Mouse (Mus musculus): ENCODE results near the gene Rab11fip2. TPM values are rescaled to one million over a fixed set of nuclear protein-coding genes. Genes with fewer than 3 reads are reported as not detected.

Gene Rab11fip2
- 3.6 and 4.0 TPM in 2 replicates for polyA plus RNA-seq (2015; fragmentation: Nextera tagmentation; extraction: Ambion mirVana)

- H3K27me3 ChIP-seq (replicated peaks), result no peaks in the 10 kb centered on the region
- no peaks in the 10 kb centered on the region for H3K4me1 ChIP-seq (replicated peaks)
- H3K27ac ChIP-seq, result peak within 1 kb of the TSS; percentile 87
- H3K4me2 ChIP-seq (replicated peaks), result peak within 1 kb of the TSS; percentile 80
- ATAC-seq, result peak; percentile 99
- no peaks in the 10 kb centered on the region for H3K9me3 ChIP-seq
- H3K4me3 ChIP-seq (replicated peaks), result peak within 1 kb of the TSS; percentile 75
- under 1% methylated on average over 70 of the region's 72 CpGs for WGBS
- H3K9ac ChIP-seq, result peak within 1 kb of the TSS; percentile 87
- H3K36me3 ChIP-seq, result no peaks in the 10 kb centered on the region
Observed at GRCm38 (mm10) chr19:59943322-59943871, at the start of gene Rab11fip2. Rab11fip2 (minus strand) TSS chr19:59943654.

DNA sequence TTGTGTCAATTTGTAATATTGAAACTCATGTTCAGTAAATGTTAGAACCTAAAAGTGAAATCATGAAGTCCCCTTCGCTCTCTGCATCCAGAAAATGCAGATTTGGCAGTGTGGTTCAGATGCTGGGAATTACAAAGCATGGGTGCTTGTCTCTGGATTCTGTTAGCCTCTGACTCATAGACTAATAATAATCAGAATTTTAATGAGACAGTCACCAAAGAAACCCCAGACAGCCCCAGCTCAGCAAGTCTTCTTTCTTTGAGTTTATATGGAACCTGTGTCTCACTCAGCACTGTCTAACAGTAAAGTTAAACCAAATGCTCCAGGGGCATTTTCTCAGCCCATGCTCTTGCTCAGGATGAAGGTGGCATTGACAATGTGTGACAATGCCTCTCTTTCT lies 38.1 kb upstream of the Rab11fip2 start:
- Histone ChIP-seq H3K36me3 (no peaks in the 10 kb centered on the region), H3K4me3 (replicated peaks) (no peak overlapping the region), H3K4me2 (replicated peaks) (no peak overlapping the region), H3K4me1 (replicated peaks) (no peaks in the 10 kb centered on the region), H3K27ac (no peak overlapping the region), H3K9ac (no peak overlapping the region), H3K27me3 (replicated peaks) (no peaks in the 10 kb centered on the region), H3K9me3 (no peaks in the 10 kb centered on the region)
- ATAC-seq, result no peak
- 89% methylated on average over 1 of the region's 1 CpGs for WGBS

GRCm38 (mm10) chr19:59954936-59955335 lies 11.5 kb upstream of the Rab11fip2 start:
- ATAC-seq, result no peak
- Histone ChIP-seq H3K4me3 (replicated peaks) (no peak overlapping the region), H3K27me3 (replicated peaks) (no peaks in the 10 kb centered on the region), H3K9me3 (no peaks in the 10 kb centered on the region), H3K36me3 (no peaks in the 10 kb centered on the region), H3K4me2 (replicated peaks) (no peak overlapping the region), H3K4me1 (replicated peaks) (no peaks in the 10 kb centered on the region), H3K27ac (no peak overlapping the region), H3K9ac (no peak overlapping the region)
- 83% methylated on average over 3 of the region's 3 CpGs for WGBS

DNA sequence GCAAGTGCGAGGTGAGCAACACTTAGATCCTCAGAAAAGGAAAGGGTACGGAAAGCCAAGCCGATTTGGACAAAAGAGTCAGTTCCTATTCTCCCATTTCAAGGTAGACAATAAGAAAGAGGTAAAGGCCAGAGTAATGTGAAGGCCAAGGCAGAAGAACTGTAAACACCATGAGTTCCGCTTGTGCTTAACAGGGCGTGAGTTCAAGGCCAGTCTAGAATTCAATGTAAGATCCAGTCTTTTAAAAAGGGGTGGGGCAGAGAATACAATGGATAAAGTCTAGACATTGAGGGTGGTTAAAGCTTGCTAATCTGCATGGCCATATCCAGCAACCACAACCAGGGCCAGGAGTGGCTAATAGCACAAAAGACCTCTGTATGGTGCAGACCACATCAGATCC lies 6.3 kb upstream of the Rab11fip2 start:
- 76% methylated on average over 5 of the region's 5 CpGs for WGBS

DNA sequence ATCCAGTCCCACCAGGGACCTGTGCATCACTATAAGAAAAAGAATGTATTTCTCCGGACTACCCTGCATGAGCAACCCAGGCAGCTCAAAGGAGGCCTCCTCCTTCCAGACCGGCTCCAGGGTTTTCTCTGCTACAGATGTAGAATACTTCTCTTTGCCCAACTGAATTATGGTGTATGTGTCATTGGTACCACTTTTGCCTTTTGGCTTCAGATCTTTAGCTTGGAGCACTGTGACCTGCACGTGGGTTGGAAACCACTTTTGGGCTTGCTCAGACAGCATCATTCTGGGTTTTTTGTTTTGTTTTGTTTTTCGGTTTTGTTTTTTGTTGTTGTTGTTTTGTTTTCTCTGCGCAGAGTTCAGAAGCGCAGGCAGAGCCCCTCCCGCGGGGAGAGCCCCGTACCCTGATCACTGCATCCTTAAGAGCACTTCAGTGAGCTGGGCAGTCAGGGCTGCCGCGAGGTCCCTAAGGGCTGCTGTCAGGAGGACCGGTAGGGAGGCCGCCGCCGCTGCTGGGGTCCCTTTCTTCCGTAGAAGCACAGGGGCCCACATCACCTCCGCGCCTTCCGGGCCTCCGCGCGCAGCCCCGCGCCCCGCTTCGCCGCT lies 635 bp downstream of the Rab11fip2 start:
- peak overlapping the region; percentile 80 for H3K4me2 ChIP-seq (replicated peaks)
- no peaks in the 10 kb centered on the region for H3K9me3 ChIP-seq
- H3K4me3 ChIP-seq (replicated peaks), result peak overlapping the region; percentile 75
- H3K27me3 ChIP-seq (replicated peaks), result no peaks in the 10 kb centered on the region
- ATAC-seq, result peak; percentile 88
- 2% methylated on average over 27 of the region's 27 CpGs for WGBS
- H3K4me1 ChIP-seq (replicated peaks), result no peaks in the 10 kb centered on the region
- peak overlapping the region; percentile 87 for H3K9ac ChIP-seq
- H3K27ac ChIP-seq, result peak overlapping the region; percentile 87
- H3K36me3 ChIP-seq, result no peaks in the 10 kb centered on the region

More for the DNA sequence above, 6.3 kb upstream of the Rab11fip2 start:
- no peaks in the 10 kb centered on the region for H3K9me3 ChIP-seq
- no peak overlapping the region for H3K27ac ChIP-seq
- no peaks in the 10 kb centered on the region for H3K27me3 ChIP-seq (replicated peaks)
- no peak overlapping the region for H3K9ac ChIP-seq
- no peak for ATAC-seq
- no peak overlapping the region for H3K4me2 ChIP-seq (replicated peaks)
- no peaks in the 10 kb centered on the region for H3K4me1 ChIP-seq (replicated peaks)
- H3K36me3 ChIP-seq, result no peaks in the 10 kb centered on the region
- no peak overlapping the region for H3K4me3 ChIP-seq (replicated peaks)

- Histone ChIP-seq H3K4me2 (replicated peaks) (no peak overlapping the region), H3K27me3 (replicated peaks) (no peaks in the 10 kb centered on the region), H3K4me1 (replicated peaks) (no peaks in the 10 kb centered on the region), H3K27ac (no peak overlapping the region), H3K4me3 (replicated peaks) (no peak overlapping the region), H3K9ac (no peak overlapping the region), H3K9me3 (no peaks in the 10 kb centered on the region), H3K36me3 (no peaks in the 10 kb centered on the region)
- 81% methylated on average over 5 of the region's 5 CpGs for WGBS
- ATAC-seq, result no peak
Observed at GRCm38 (mm10) chr19:59939711-59940110, 3.7 kb downstream of the Rab11fip2 start.

GRCm38 (mm10) chr19:59932085-59932484 lies 11.4 kb downstream of the Rab11fip2 start:
- WGBS, result 93% methylated on average over 10 of the region's 10 CpGs
- Histone ChIP-seq H3K9me3 (no peaks in the 10 kb centered on the region), H3K36me3 (no peaks in the 10 kb centered on the region), H3K27me3 (replicated peaks) (no peaks in the 10 kb centered on the region), H3K4me1 (replicated peaks) (no peaks in the 10 kb centered on the region), H3K4me2 (replicated peaks) (no peak overlapping the region), H3K9ac (no peak overlapping the region), H3K4me3 (replicated peaks) (no peak overlapping the region), H3K27ac (no peak overlapping the region)
- ATAC-seq, result no peak

DNA sequence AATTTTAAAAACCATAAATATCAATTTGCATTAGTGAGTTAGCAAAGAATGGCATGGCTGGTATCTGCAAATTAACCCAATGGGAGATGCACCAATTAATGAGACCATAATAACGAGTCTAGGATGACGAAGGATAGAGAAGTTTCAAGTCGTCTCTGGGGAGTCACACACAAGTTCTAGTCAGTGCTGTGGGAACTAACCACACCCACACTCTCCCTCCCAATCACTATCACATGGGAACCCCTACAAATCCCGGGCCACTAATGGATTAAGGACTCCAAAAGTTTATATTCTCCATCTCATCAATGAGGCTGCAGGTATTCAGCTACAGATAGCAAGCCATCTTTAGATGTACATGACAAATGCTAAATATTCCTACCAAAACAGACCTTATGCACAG lies 14.8 kb downstream of the Rab11fip2 start:
- Histone ChIP-seq H3K9me3 (no peaks in the 10 kb centered on the region), H3K4me3 (replicated peaks) (no peak overlapping the region), H3K27me3 (replicated peaks) (no peaks in the 10 kb centered on the region), H3K4me1 (replicated peaks) (no peaks in the 10 kb centered on the region), H3K27ac (no peak overlapping the region), H3K9ac (no peak overlapping the region), H3K4me2 (replicated peaks) (no peak overlapping the region), H3K36me3 (no peaks in the 10 kb centered on the region)
- no peak for ATAC-seq
- WGBS, result 74% methylated on average over 4 of the region's 4 CpGs

GRCm38 (mm10) chr19:59926125-59926524 lies 17.3 kb downstream of the Rab11fip2 start:
- no peaks in the 10 kb centered on the region for H3K36me3 ChIP-seq
- no peak overlapping the region for H3K4me2 ChIP-seq (replicated peaks)
- no peaks in the 10 kb centered on the region for H3K4me1 ChIP-seq (replicated peaks)
- no peaks in the 10 kb centered on the region for H3K27me3 ChIP-seq (replicated peaks)
- ATAC-seq, result no peak
- no peak overlapping the region for H3K27ac ChIP-seq
- WGBS, result 100% methylated on average over 1 of the region's 1 CpGs
- H3K9ac ChIP-seq, result no peak overlapping the region
- H3K9me3 ChIP-seq, result no peaks in the 10 kb centered on the region
- H3K4me3 ChIP-seq (replicated peaks), result no peak overlapping the region

- H3K27ac ChIP-seq, result no peak overlapping the region
- no peak for ATAC-seq
- H3K36me3 ChIP-seq, result no peaks in the 10 kb centered on the region
- H3K9ac ChIP-seq, result no peak overlapping the region
- no peaks in the 10 kb centered on the region for H3K4me1 ChIP-seq (replicated peaks)
- H3K4me3 ChIP-seq (replicated peaks), result no peak overlapping the region
- H3K27me3 ChIP-seq (replicated peaks), result no peaks in the 10 kb centered on the region
- WGBS, result 79% methylated on average over 3 of the region's 3 CpGs
- no peak overlapping the region for H3K4me2 ChIP-seq (replicated peaks)
- no peaks in the 10 kb centered on the region for H3K9me3 ChIP-seq
Observed at GRCm38 (mm10) chr19:59920846-59921245, 22.6 kb downstream of the Rab11fip2 start.

- no peak overlapping the region for H3K27ac ChIP-seq
- no peaks in the 10 kb centered on the region for H3K9me3 ChIP-seq
- WGBS, result 64% methylated on average over 2 of the region's 2 CpGs
- H3K4me3 ChIP-seq (replicated peaks), result no peak overlapping the region
- H3K9ac ChIP-seq, result no peak overlapping the region
- ATAC-seq, result no peak
- H3K4me2 ChIP-seq (replicated peaks), result no peak overlapping the region
- H3K36me3 ChIP-seq, result no peaks in the 10 kb centered on the region
- H3K27me3 ChIP-seq (replicated peaks), result no peaks in the 10 kb centered on the region
- H3K4me1 ChIP-seq (replicated peaks), result no peaks in the 10 kb centered on the region
Observed at GRCm38 (mm10) chr19:59917901-59918613, 25.4 kb downstream of the Rab11fip2 start.

DNA sequence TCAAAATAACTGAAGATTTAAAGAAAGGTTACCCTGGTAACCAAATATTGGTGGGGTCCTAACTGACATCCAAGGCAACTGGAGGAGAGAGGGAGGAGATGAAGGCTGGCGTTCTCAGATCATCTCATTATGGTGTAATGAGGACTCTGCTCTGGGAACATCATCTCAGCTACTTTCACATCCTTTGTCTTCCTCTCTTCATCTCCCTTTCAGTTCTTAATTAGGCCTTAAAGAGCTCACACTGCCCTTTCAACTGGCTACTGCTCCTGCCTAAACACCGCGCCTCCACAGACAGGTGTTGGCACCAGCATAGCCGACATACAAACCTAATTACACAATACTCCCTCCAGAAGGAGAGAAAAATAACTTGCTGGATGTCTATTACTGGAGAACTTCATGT lies 31.9 kb downstream of the Rab11fip2 start:
- H3K27me3 ChIP-seq (replicated peaks), result no peaks in the 10 kb centered on the region
- no peak overlapping the region for H3K9ac ChIP-seq
- no peak for ATAC-seq
- WGBS, result 64% methylated on average over 4 of the region's 4 CpGs
- H3K4me3 ChIP-seq (replicated peaks), result no peak overlapping the region
- H3K36me3 ChIP-seq, result no peaks in the 10 kb centered on the region
- no peaks in the 10 kb centered on the region for H3K4me1 ChIP-seq (replicated peaks)
- H3K9me3 ChIP-seq, result no peaks in the 10 kb centered on the region
- no peak overlapping the region for H3K27ac ChIP-seq
- H3K4me2 ChIP-seq (replicated peaks), result no peak overlapping the region
